Mouse (Mus musculus) urinary bladder, postnatal 36 days (tissue): Measurements from ENCODE around the gene Tnfsf15.

Experiments used
- DNase-seq, 2 experiments: peaks; one replicate each; pipeline ENCODE4 v3.0.0; 2022; ENCODE audit warnings: low spot score in 2 of 2, mixed read lengths in 1 of 2

Tnfsf15 gene

GRCm38 (mm10) chr4:63744693-63745171 is at the start of gene Tnfsf15:
Gene Tnfsf15, minus strand, starts transcription at chr4:63745113.
- DNase-seq: peak in 1 of 2 experiments; percentile 48

- DNase-seq: no peak
Observed at GRCm38 (mm10) chr4:63792328-63792727, 47.4 kb upstream of the Tnfsf15 start.

- no peak for DNase-seq
Observed at GRCm38 (mm10) chr4:63785466-63785865, 40.6 kb upstream of the Tnfsf15 start.

- DNase-seq: no peak
Observed at GRCm38 (mm10) chr4:63783826-63784225, 38.9 kb upstream of the Tnfsf15 start.

GRCm38 (mm10) chr4:63782970-63783613 is 38.2 kb upstream of the Tnfsf15 start:
- DNase-seq: no peak

- no peak for DNase-seq
Observed at GRCm38 (mm10) chr4:63777223-63777622, 32.3 kb upstream of the Tnfsf15 start.

GRCm38 (mm10) chr4:63773306-63774090 is 28.6 kb upstream of the Tnfsf15 start:
- DNase-seq: no peak

- no peak for DNase-seq
Observed at GRCm38 (mm10) chr4:63772514-63772913, 27.6 kb upstream of the Tnfsf15 start.

- no peak for DNase-seq
Observed at GRCm38 (mm10) chr4:63771291-63771690, 26.4 kb upstream of the Tnfsf15 start.

- no peak for DNase-seq
Observed at GRCm38 (mm10) chr4:63769161-63769560, 24.2 kb upstream of the Tnfsf15 start.

- no peak for DNase-seq
Observed at GRCm38 (mm10) chr4:63765050-63765449, 20.1 kb upstream of the Tnfsf15 start.

- DNase-seq: no peak
Observed at GRCm38 (mm10) chr4:63759931-63760330, 15.0 kb upstream of the Tnfsf15 start.

- DNase-seq: no peak
Observed at GRCm38 (mm10) chr4:63757527-63758154, 12.7 kb upstream of the Tnfsf15 start.

- no peak for DNase-seq
Observed at GRCm38 (mm10) chr4:63756072-63756471, 11.2 kb upstream of the Tnfsf15 start.

- no peak for DNase-seq
Observed at GRCm38 (mm10) chr4:63754467-63755020, 9.6 kb upstream of the Tnfsf15 start.

GRCm38 (mm10) chr4:63753855-63754254 is 8.9 kb upstream of the Tnfsf15 start:
- no peak for DNase-seq

- DNase-seq: peak in 1 of 2 experiments; percentile 44
Observed at GRCm38 (mm10) chr4:63752687-63753523, 8.0 kb upstream of the Tnfsf15 start.

GRCm38 (mm10) chr4:63748061-63748730 is 3.3 kb upstream of the Tnfsf15 start:
- no peak for DNase-seq

GRCm38 (mm10) chr4:63745271-63745670 is 358 bp upstream of the Tnfsf15 start:
- DNase-seq: no peak

GRCm38 (mm10) chr4:63743660-63744059 is 1.3 kb downstream of the Tnfsf15 start:
- no peak for DNase-seq
